Comparison of ENCODE assay signal across 26 mouse cellular contexts in the genomic region with DNA sequence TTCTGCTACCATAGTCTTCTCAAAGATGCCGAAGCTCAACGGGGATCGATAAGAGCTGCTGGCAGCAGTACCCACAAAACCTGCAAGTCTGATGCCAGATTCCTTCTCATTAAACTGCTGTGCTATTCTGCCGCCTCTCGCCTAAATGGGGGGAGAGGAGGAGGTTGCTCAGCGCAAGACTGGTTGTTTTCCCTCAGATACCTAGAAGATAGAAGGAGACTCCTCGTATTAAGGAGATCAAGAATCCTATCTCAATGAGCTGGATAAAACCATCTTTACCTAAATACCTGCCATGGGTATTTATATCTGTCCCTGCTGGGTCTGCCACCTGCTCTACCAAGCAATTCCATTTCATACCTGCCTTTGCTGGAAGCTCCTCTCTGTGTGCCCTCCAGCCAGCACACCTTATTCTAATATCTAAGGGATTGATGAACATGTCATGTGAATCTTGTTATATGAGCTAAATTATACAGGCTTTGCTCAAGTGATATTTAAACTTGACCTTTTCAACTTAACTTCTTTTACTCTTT.
DNase-seq lines count a peak whose midpoint lies in the region; ATAC-seq lines count a peak whose summit lies in the region.
"Had no signal": no experiment of that assay in that cellular context is flagged by ENCODE, and none has a peak within 500 bp of the region (broad histone marks: within the 10 kb centered on the region; RNA-seq: fewer than 3 reads in every experiment).

No protein-coding gene starts in this region.

- ATAC-seq in neural tube, embryonic 15.5 days (ENCODE audit: low FRiP score), result no peak
- ATAC-seq: CD4-positive, CD25-positive, alpha-beta regulatory T cell, adult 4 months; forebrain, embryonic 13.5 days; forebrain, embryonic 16.5 days; hindbrain, embryonic 16.5 days; intestine, embryonic 15.5 days had no signal

- H3K36me3 ChIP-seq in neural tube, embryonic 15.5 days, result no peaks in the 10 kb centered on the region
- H3K36me3 ChIP-seq: forebrain, embryonic 10.5 days; heart, embryonic 12.5 days; heart, embryonic 15.5 days; hindbrain, embryonic 10.5 days; hindbrain, embryonic 13.5 days; intestine, embryonic 15.5 days had no signal

- H3K9ac ChIP-seq in neural tube, embryonic 15.5 days (replicated peaks), result no peak overlapping the region
- H3K9ac ChIP-seq: forebrain, embryonic 13.5 days; heart, embryonic 12.5 days; heart, embryonic 15.5 days; hindbrain, embryonic 13.5 days; intestine, embryonic 15.5 days had no signal

- no peak overlapping the region for H3K27ac ChIP-seq in neural tube, embryonic 15.5 days (replicated peaks)
- H3K27ac ChIP-seq: forebrain, embryonic 10.5 days; forebrain, embryonic 13.5 days; heart, adult 2 months; heart, embryonic 15.5 days; hindbrain, embryonic 10.5 days; hindbrain, embryonic 13.5 days; intestine, embryonic 15.5 days had no signal

- peaks cover 16% of the 10 kb centered on the region for H3K4me1 ChIP-seq in neural tube, embryonic 15.5 days
- H3K4me1 ChIP-seq: intestine, embryonic 15.5 days had no signal

- H3K4me2 ChIP-seq in neural tube, embryonic 15.5 days, result no peak overlapping the region
- H3K4me2 ChIP-seq: forebrain, embryonic 13.5 days; heart, embryonic 12.5 days; heart, embryonic 15.5 days; hindbrain, embryonic 13.5 days; intestine, embryonic 15.5 days had no signal

- no peaks in the 10 kb centered on the region for H3K9me3 ChIP-seq in neural tube, embryonic 15.5 days (replicated peaks)
- H3K9me3 ChIP-seq: forebrain, embryonic 10.5 days; forebrain, embryonic 13.5 days; heart, embryonic 12.5 days; heart, embryonic 15.5 days; hindbrain, embryonic 10.5 days; hindbrain, embryonic 13.5 days; intestine, embryonic 15.5 days had no signal

- no peak overlapping the region for H3K4me3 ChIP-seq in neural tube, embryonic 15.5 days (replicated peaks)
- H3K4me3 ChIP-seq: forebrain, embryonic 10.5 days; forebrain, embryonic 13.5 days; heart, adult 2 months; heart, embryonic 12.5 days; heart, embryonic 15.5 days; hindbrain, embryonic 10.5 days; hindbrain, embryonic 13.5 days; intestine, embryonic 15.5 days had no signal

- no peaks in the 10 kb centered on the region for H3K27me3 ChIP-seq in neural tube, embryonic 15.5 days (replicated peaks)
- H3K27me3 ChIP-seq: forebrain, embryonic 13.5 days; heart, embryonic 12.5 days; heart, embryonic 15.5 days; hindbrain, embryonic 13.5 days; intestine, embryonic 15.5 days had no signal

- peak; percentile 50 for DNase-seq in brain, adult 2 months (ENCODE audit: low read depth, low spot score)
- peak; percentile 24 for DNase-seq in cerebellum, adult 11-12 months
- peak; percentile 45 for DNase-seq in cerebellum, adult 9-10 months
- DNase-seq in cerebellum, postnatal 25 days, result peak; percentile 50 to 62
- no peak for DNase-seq in heart, adult 8-10 months (ENCODE audit: low spot score)
- DNase-seq in adrenal gland, postnatal 10 days, result no peak
- DNase-seq: adrenal gland, adult 2 months; adrenal gland, postnatal 25 days; gastrocnemius, postnatal 10 days; gastrocnemius, postnatal 36 days; heart, adult 2 months; heart, postnatal 10 days; heart, postnatal 36 days; kidney, adult 11 months; kidney, adult 8-10 months had no signal

- WGBS in neural tube, embryonic 15.5 days, result 90% methylated on average over 7 of the region's 7 CpGs

Comparison
In these comparisons a context has a peak if more than half of its experiments do, and no peak if none do; other contexts are left out.
1. DNase-seq: peak in brain, adult 2 months (single experiment), cerebellum, adult 11-12 months (single experiment), cerebellum, adult 9-10 months (single experiment) and cerebellum, postnatal 25 days (2 of 2); none in heart, adult 8-10 months (single experiment) and adrenal gland, postnatal 10 days (single experiment).